ENCODE assay signal across 12 mouse cellular contexts in genomic region chr17:86969582-86969981, GRCm38 (mm10). TPM values are rescaled to one million over a fixed set of nuclear protein-coding genes. Genes with fewer than 3 reads are reported as not detected.
DNase-seq lines count a peak whose midpoint lies in the region; ATAC-seq and TF ChIP-seq lines count a peak whose summit lies in the region.
"Had no signal": no experiment of that assay in that cellular context is flagged by ENCODE, and none has a peak within 500 bp of the region (broad histone marks: within the 10 kb centered on the region; RNA-seq: fewer than 3 reads in every experiment).

No protein-coding gene starts in this region.

- no peak overlapping the region for H3K9ac ChIP-seq in liver, postnatal 0 days (replicated peaks)
- H3K9ac ChIP-seq: embryonic facial prominence, embryonic 12.5 days had no signal

- 37% methylated on average over 5 of the region's 5 CpGs for WGBS in liver, postnatal 0 days (ENCODE audit: insufficient replicate concordance)

- no peak overlapping the region for H3K4me2 ChIP-seq in liver, postnatal 0 days (ENCODE audit: low read depth, low read length)
- H3K4me2 ChIP-seq: embryonic facial prominence, embryonic 12.5 days had no signal

- 0 out of 2 replicates have a peak, but pooled peaks cover 4% of the 10 kb centered on the region for H3K36me3 ChIP-seq in liver, postnatal 0 days (replicated peaks; ENCODE audit: insufficient read depth, low read length)

- H3K4me3 ChIP-seq in liver, postnatal 0 days (ENCODE audit: low read depth, low read length) = no peak overlapping the region
- no peak overlapping the region for H3K4me3 ChIP-seq in bone marrow macrophage, adult 2 months (ENCODE audit: insufficient read depth, low read length)
- H3K4me3 ChIP-seq: embryonic facial prominence, embryonic 12.5 days; midbrain, embryonic 10.5 days had no signal

- peak overlapping the region; percentile 12; the same call in 1 of the 2 replicates for H3K27ac ChIP-seq in liver, postnatal 0 days (ENCODE audit: low read depth)
- peak overlapping the region; percentile 40; the same call in 1 of the 2 replicates for H3K27ac ChIP-seq in bone marrow macrophage, adult 2 months (ENCODE audit: insufficient read depth, low read depth, low read length)
- H3K27ac ChIP-seq: embryonic facial prominence, embryonic 12.5 days; midbrain, embryonic 10.5 days had no signal

- TF ChIP-seq POLR2A in bone marrow macrophage, adult 2 months (IDR thresholded peaks at IDR 0.05; ENCODE audit: borderline replicate concordance, low read depth, low read length) = no peak

- TF ChIP-seq EP300 in liver, postnatal 0 days (IDR thresholded peaks at IDR 0.05; ENCODE audit: low read depth) = no peak

- H3K27me3 ChIP-seq in liver, postnatal 0 days (ENCODE audit: insufficient read depth, low read length) = no peaks in the 10 kb centered on the region
- H3K27me3 ChIP-seq: embryonic facial prominence, embryonic 12.5 days; Patski had no signal

- H3K9me3 ChIP-seq in liver, postnatal 0 days (ENCODE audit: low read length) = no peaks in the 10 kb centered on the region
- H3K9me3 ChIP-seq: embryonic facial prominence, embryonic 12.5 days; midbrain, embryonic 10.5 days had no signal

- ATAC-seq in liver, postnatal 0 days = peak; percentile 26; the same call in 1 of the 2 replicates
- ATAC-seq in neutrophil, adult 5-6 weeks (ENCODE audit: extremely low read depth, insufficient number of reproducible peaks, low FRiP score, poor library complexity, severe bottlenecking) = peak; percentile 90
- ATAC-seq: Patski had no signal

- DNase-seq in liver, postnatal 0 days = peak; percentile 60
- DNase-seq in liver = no peak
- DNase-seq in thymus, postnatal 36 days = peak; percentile 55 to 70
- no peak for DNase-seq in neural tube, embryonic 10.5 days (ENCODE audit: extremely low spot score, low spot score)
- DNase-seq in adrenal gland, postnatal 25 days = no peak

- H3K4me1 ChIP-seq in liver, postnatal 0 days (ENCODE audit: insufficient read depth) = peaks cover 16% of the 10 kb centered on the region; the same call in 1 of the 2 replicates
- peaks cover 82% of the 10 kb centered on the region for H3K4me1 ChIP-seq in bone marrow macrophage, adult 2 months (ENCODE audit: control insufficient read depth, insufficient read depth, low read length)

- 0 out of 2 replicates have a peak, but pooled peaks have one; percentile 12 for TF ChIP-seq CTCF in liver, postnatal 0 days (IDR thresholded peaks at IDR 0.05; ENCODE audit: low read depth)
- TF ChIP-seq CTCF in bone marrow macrophage, adult 2 months (IDR thresholded peaks at IDR 0.05; ENCODE audit: low read depth, low read length) = no peak

RNA-seq across cellular contexts. Expression of gene Rhoq, which starts 6.7 kb away (rescaled TPM):
- 1.5 and 1.6 TPM in 2 replicates for polyA plus RNA-seq in liver, postnatal 0 days (2015; fragmentation: Nextera tagmentation; extraction: Ambion mirVana)
- polyA plus RNA-seq in bone marrow macrophage, adult 2 months (2012; ENCODE audit: insufficient read depth, insufficient read length, missing spikeins) = 45.7 and 50.2 TPM in 2 replicates
- total RNA-seq in neutrophil, adult 5-6 weeks (2017) = 29.7 and 34.4 TPM in 2 replicates
- total RNA-seq in adrenal gland, postnatal 25 days (2021) = 53.0 and 64.0 TPM in 2 replicates

RNA-seq across cellular contexts. Expression of gene Atp6v1e2, which starts 21.9 kb away (rescaled TPM):
- polyA plus RNA-seq in liver, postnatal 0 days (2015; fragmentation: Nextera tagmentation; extraction: Ambion mirVana) = not detected in 2 replicates
- not detected in 2 replicates for polyA plus RNA-seq in bone marrow macrophage, adult 2 months (2012; ENCODE audit: insufficient read depth, insufficient read length, missing spikeins)
- not detected in 2 replicates for total RNA-seq in neutrophil, adult 5-6 weeks (2017)
- not detected in 2 replicates for total RNA-seq in adrenal gland, postnatal 25 days (2021)
- total RNA-seq: layer of hippocampus, adult 18-20 months had no signal
- polyA plus RNA-seq: embryonic facial prominence, embryonic 12.5 days; limb, embryonic 14.5 days; midbrain, embryonic 10.5 days; Patski had no signal

RNA-seq across cellular contexts. Expression of gene Tmem247, which starts 52.4 kb away (rescaled TPM):
- not detected in 2 replicates for polyA plus RNA-seq in liver, postnatal 0 days (2015; fragmentation: Nextera tagmentation; extraction: Ambion mirVana)
- polyA plus RNA-seq in bone marrow macrophage, adult 2 months (2012; ENCODE audit: insufficient read depth, insufficient read length, missing spikeins) = not detected in 2 replicates
- total RNA-seq in neutrophil, adult 5-6 weeks (2017) = not detected in 2 replicates
- not detected in 2 replicates for total RNA-seq in adrenal gland, postnatal 25 days (2021)
- total RNA-seq: layer of hippocampus, adult 18-20 months had no signal
- polyA plus RNA-seq: embryonic facial prominence, embryonic 12.5 days; limb, embryonic 14.5 days; midbrain, embryonic 10.5 days; Patski had no signal

RNA-seq across cellular contexts. Expression of gene Pigf, which starts 55.6 kb away (rescaled TPM):
- polyA plus RNA-seq in liver, postnatal 0 days (2015; fragmentation: Nextera tagmentation; extraction: Ambion mirVana) = 13.2 and 14.8 TPM in 2 replicates
- 9.6 and 12.6 TPM in 2 replicates for polyA plus RNA-seq in bone marrow macrophage, adult 2 months (2012; ENCODE audit: insufficient read depth, insufficient read length, missing spikeins)
- total RNA-seq in neutrophil, adult 5-6 weeks (2017) = 11.5 and 11.9 TPM in 2 replicates
- 14.0 and 15.4 TPM in 2 replicates for total RNA-seq in adrenal gland, postnatal 25 days (2021)

RNA-seq across cellular contexts. Expression of gene Cript, which starts 55.8 kb away (rescaled TPM):
- polyA plus RNA-seq in liver, postnatal 0 days (2015; fragmentation: Nextera tagmentation; extraction: Ambion mirVana) = 64.4 and 66.6 TPM in 2 replicates
- polyA plus RNA-seq in bone marrow macrophage, adult 2 months (2012; ENCODE audit: insufficient read depth, insufficient read length, missing spikeins) = 60.7 and 69.6 TPM in 2 replicates
- total RNA-seq in neutrophil, adult 5-6 weeks (2017) = 81.6 and 84.8 TPM in 2 replicates
- total RNA-seq in adrenal gland, postnatal 25 days (2021) = 67.1 and 68.5 TPM in 2 replicates

Comparison
In these comparisons a context has a peak if more than half of its experiments do, and no peak if none do; other contexts are left out.
1. DNase-seq: peak in liver, postnatal 0 days (single experiment) and thymus, postnatal 36 days (2 of 2); none in liver (single experiment), neural tube, embryonic 10.5 days (single experiment) and adrenal gland, postnatal 25 days (single experiment).